Mouse (Mus musculus) liver, embryonic 11.5 days (tissue): ENCODE measurements around the gene Eid3. TPM values are rescaled to one million over a fixed set of nuclear protein-coding genes. Genes with fewer than 3 reads are reported as not detected.

ENCODE experiments used
- ATAC-seq: fragments of 200-750 bp; cut with Nextera tagmentation; replicated peaks from 2 replicates; pipeline ENCODE4 v1.8.0; 2017; ENCODE audit warnings: moderate number of reproducible peaks, mild to moderate bottlenecking, moderate TSS enrichment, moderate library complexity; ENCODE audit not compliant: low FRiP score
- DNase-seq: peaks from one replicate; pipeline ENCODE4 v3.0.0-alpha.2; 2017; ENCODE audit warnings: low spot score
- H3K27ac ChIP-seq: fragments of 300-500 bp; sonication (generic); 2 replicates; pipeline ENCODE4 v1.5.1; 2014; ENCODE audit warnings: mild to moderate bottlenecking, low read depth, low read length, control low read depth
- H3K27me3 ChIP-seq: fragments of 300-500 bp; sonication (generic); replicated peaks from 2 replicates; pipeline ENCODE4 v1.6.1; 2014; ENCODE audit warnings: low read length, mixed read lengths; ENCODE audit not compliant: control insufficient read depth, insufficient read depth
- H3K36me3 ChIP-seq: fragments of 300-500 bp; sonication (generic); 2 replicates; pipeline ENCODE4 v1.6.1; 2014; ENCODE audit warnings: mild to moderate bottlenecking, low read length, moderate library complexity, mixed read lengths; ENCODE audit not compliant: control insufficient read depth, insufficient read depth
- H3K4me1 ChIP-seq: fragments of 300-500 bp; sonication (generic); replicated peaks from 2 replicates; pipeline ENCODE4 v1.6.1; 2014; ENCODE audit warnings: low read length, mixed read lengths; ENCODE audit not compliant: control insufficient read depth, insufficient read depth
- H3K4me2 ChIP-seq: fragments of 300-500 bp; sonication (generic); 2 replicates; pipeline ENCODE4 v1.6.1; 2014; ENCODE audit warnings: mild to moderate bottlenecking, control low read depth, moderate library complexity
- H3K4me3 ChIP-seq: fragments of 300-500 bp; sonication (generic); 2 replicates; pipeline ENCODE4 v1.5.1; 2014; ENCODE audit warnings: low read depth, low read length, control low read depth
- H3K9ac ChIP-seq: fragments of 300-500 bp; sonication (generic); 2 replicates; pipeline ENCODE4 v1.6.1; 2014; ENCODE audit warnings: low read depth, low read length, control low read depth
- H3K9me3 ChIP-seq: fragments of 300-500 bp; sonication (generic); 2 replicates; pipeline ENCODE4 v1.6.1; 2016; ENCODE audit warnings: low read length, inconsistent platforms, mixed read lengths; ENCODE audit not compliant: control insufficient read depth
- WGBS: fragments of 180-500 bp; shearing (Covaris S2); extraction: QIAGEN DNeasy Blood & Tissue Kit; methylation state at CpG from one replicate; pipeline ENCODE4 v1.1.7; 2014; 5-methylcytosine and 5-hydroxymethylcytosine counted together
- polyA plus RNA-seq: library from polyadenylated mRNA; unstranded; fragments of >200 nt; fragmentation: Nextera tagmentation; extraction: Ambion mirVana; gene quantifications from 2 replicates; pipeline ENCODE4 v1.2.1, GENCODE M21; 2014

The Eid3 gene
- polyA plus RNA-seq, 1 experiment from 2014 or later, result 0.75 TPM

GRCm38 (mm10) chr10:82858032-82858680, 8.3 kb upstream of the Eid3 start:
- no peaks in the 10 kb centered on the region for H3K9me3 ChIP-seq
- no peak for ATAC-seq

GRCm38 (mm10) chr10:82858691-82859532, 7.5 kb upstream of the Eid3 start:
- WGBS, result under 1% methylated on average over 49 of the region's 49 CpGs
- Histone ChIP-seq H3K27me3 (no peaks in the 10 kb centered on the region), H3K36me3 (peaks cover 11% of the 10 kb centered on the region), H3K9ac (peak overlapping the region; percentile 87), H3K27ac (peak overlapping the region; percentile 95), H3K9me3 (no peaks in the 10 kb centered on the region), H3K4me1 (peaks cover 22% of the 10 kb centered on the region), H3K4me3 (peak overlapping the region; percentile 81), H3K4me2 (peak overlapping the region; percentile 86)
- ATAC-seq (peak; percentile 87), DNase-seq (peak; percentile 92)

More at GRCm38 (mm10) chr10:82858032-82858680, 8.3 kb upstream of the Eid3 start:
- Histone ChIP-seq H3K27ac (peak overlapping the region; percentile 95; the same call in 1 of the 2 replicates), H3K36me3 (peaks cover 4% of the 10 kb centered on the region; the same call in 1 of the 2 replicates), H3K4me1 (peaks cover 20% of the 10 kb centered on the region), H3K9ac (peak overlapping the region; percentile 87), H3K27me3 (no peaks in the 10 kb centered on the region), H3K4me2 (peak overlapping the region; percentile 86), H3K4me3 (peak overlapping the region; percentile 81)
- WGBS, result 53% methylated on average over 10 of the region's 10 CpGs
- no peak for DNase-seq

DNA sequence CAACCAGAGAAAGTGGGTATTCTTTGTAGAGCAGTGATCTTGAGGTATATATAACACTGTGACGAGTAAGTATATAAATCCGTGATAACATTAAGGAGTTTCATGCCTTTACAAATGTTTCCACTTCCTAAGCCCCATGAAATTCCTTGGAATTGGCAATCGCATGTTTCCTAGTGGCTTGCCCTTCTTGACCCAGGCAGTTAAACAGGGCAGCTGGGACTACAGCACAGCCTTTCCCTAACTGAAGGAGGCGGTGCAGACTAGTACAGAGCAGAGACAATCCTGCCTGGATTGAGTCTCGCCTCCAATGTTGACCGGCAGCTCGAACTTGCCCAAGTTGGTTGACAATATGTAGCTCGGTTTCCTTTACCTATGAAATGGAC, 6.9 kb upstream of the Eid3 start:
- ATAC-seq (peak; percentile 65), DNase-seq (peak; percentile 50)
- peak overlapping the region; percentile 87 for H3K9ac ChIP-seq
- H3K4me3 ChIP-seq, result peak overlapping the region; percentile 81
- peaks cover 14% of the 10 kb centered on the region for H3K36me3 ChIP-seq
- peak overlapping the region; percentile 95 for H3K27ac ChIP-seq
- H3K4me2 ChIP-seq, result peak overlapping the region; percentile 86
- H3K27me3 ChIP-seq, result no peaks in the 10 kb centered on the region
- WGBS, result under 1% methylated on average over 8 of the region's 8 CpGs
- peaks cover 22% of the 10 kb centered on the region for H3K4me1 ChIP-seq
- no peaks in the 10 kb centered on the region for H3K9me3 ChIP-seq

DNA sequence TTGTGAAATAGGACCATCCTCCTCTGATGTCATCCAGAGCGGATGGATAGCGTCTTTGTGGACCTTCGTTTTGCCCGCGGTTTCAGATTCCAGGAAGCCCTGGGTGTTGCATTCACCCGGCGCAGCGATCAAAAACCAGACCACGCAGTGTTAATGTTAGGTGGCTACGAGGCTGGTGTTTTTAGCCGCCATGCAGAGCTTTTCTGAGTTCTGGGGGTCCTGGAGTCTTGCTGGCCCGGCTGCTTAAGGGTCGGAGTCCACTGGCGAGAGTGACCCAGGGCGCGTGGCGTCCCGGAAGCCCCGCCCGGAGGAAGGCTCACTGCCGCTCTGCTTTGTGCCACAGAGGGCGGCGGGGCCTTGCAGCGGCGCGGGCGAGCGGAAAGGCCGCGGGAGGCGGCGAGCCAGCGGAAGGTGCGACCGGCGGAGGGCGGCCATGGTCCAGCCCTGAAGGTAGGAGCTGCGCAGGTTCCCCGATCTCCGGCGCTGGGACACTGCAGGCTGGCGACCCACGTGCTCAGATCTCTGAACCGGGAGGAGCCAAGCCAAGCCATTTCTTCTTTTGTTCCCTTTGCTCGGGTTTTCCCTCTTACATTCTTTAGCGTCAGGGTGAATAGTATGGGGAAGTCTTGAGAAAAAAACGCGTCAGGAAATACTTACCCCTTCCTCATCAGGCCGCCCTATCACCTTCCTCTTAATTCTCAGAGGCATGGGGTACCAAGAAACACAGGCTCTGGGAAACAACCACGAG, 6.1 kb upstream of the Eid3 start:
- H3K36me3 ChIP-seq, result peaks cover 14% of the 10 kb centered on the region
- no peaks in the 10 kb centered on the region for H3K27me3 ChIP-seq
- H3K9me3 ChIP-seq, result no peaks in the 10 kb centered on the region
- peak overlapping the region; percentile 81 for H3K4me3 ChIP-seq
- ATAC-seq, result peak; percentile 62
- peak overlapping the region; percentile 87 for H3K9ac ChIP-seq
- peak overlapping the region; percentile 86 for H3K4me2 ChIP-seq
- peak; percentile 84 for DNase-seq
- H3K27ac ChIP-seq, result peak overlapping the region; percentile 95
- H3K4me1 ChIP-seq, result peaks cover 22% of the 10 kb centered on the region
- WGBS, result under 1% methylated on average over 46 of the region's 50 CpGs

DNA sequence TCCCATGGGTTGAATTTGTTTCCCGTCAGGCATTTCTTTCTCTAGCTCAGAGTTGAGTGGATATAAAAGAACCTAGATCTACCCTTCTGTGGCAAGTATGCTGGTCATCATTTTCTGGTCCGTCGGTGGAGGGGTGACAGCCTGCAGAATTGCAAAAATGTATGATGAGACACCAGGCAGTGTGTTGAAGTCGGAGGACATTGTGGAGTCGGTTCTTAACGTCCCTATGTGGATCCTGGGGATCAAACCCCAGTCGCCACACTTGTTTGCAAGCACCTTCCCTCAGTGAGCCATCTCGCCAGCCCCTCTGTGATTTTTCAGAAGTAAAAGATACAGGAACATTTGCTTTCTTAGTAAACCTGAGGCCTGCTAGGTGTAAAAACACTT, 5.5 kb upstream of the Eid3 start:
- ATAC-seq, result no peak
- WGBS, result 14% methylated on average over 8 of the region's 8 CpGs
- H3K4me1 ChIP-seq, result peaks cover 23% of the 10 kb centered on the region

GRCm38 (mm10) chr10:82863106-82863680, 3.2 kb upstream of the Eid3 start:
- no peaks in the 10 kb centered on the region for H3K9me3 ChIP-seq
- H3K27ac ChIP-seq, result no peak overlapping the region
- H3K4me2 ChIP-seq, result no peak overlapping the region

More for the DNA sequence above, 5.5 kb upstream of the Eid3 start:
- Histone ChIP-seq H3K27ac (peak overlapping the region; percentile 95; the same call in 1 of the 2 replicates), H3K4me2 (peak overlapping the region; percentile 86), H3K9ac (peak overlapping the region; percentile 87), H3K4me3 (peak overlapping the region; percentile 81), H3K9me3 (no peaks in the 10 kb centered on the region), H3K36me3 (peaks cover 14% of the 10 kb centered on the region), H3K27me3 (no peaks in the 10 kb centered on the region)
- peak; percentile 47 for DNase-seq

GRCm38 (mm10) chr10:82863827-82864226, 2.6 kb upstream of the Eid3 start:
- H3K36me3 ChIP-seq, result peaks cover 22% of the 10 kb centered on the region
- H3K27ac ChIP-seq, result no peak overlapping the region
- H3K4me3 ChIP-seq, result no peak overlapping the region
- no peak overlapping the region for H3K9ac ChIP-seq
- no peak for ATAC-seq
- no peaks in the 10 kb centered on the region for H3K27me3 ChIP-seq
- H3K9me3 ChIP-seq, result no peaks in the 10 kb centered on the region
- 82% methylated on average over 7 of the region's 7 CpGs for WGBS
- no peak for DNase-seq
- peaks cover 21% of the 10 kb centered on the region for H3K4me1 ChIP-seq
- no peak overlapping the region for H3K4me2 ChIP-seq

More at GRCm38 (mm10) chr10:82863106-82863680, 3.2 kb upstream of the Eid3 start:
- Histone ChIP-seq H3K27me3 (no peaks in the 10 kb centered on the region), H3K36me3 (peaks cover 21% of the 10 kb centered on the region), H3K4me1 (peaks cover 21% of the 10 kb centered on the region), H3K9ac (no peak overlapping the region), H3K4me3 (no peak overlapping the region)
- 64% methylated on average over 5 of the region's 5 CpGs for WGBS
- DNase-seq (no peak), ATAC-seq (no peak)

GRCm38 (mm10) chr10:82866832-82867231, 406 bp downstream of the Eid3 start:
- ATAC-seq, result no peak
- H3K4me1 ChIP-seq, result peaks cover 14% of the 10 kb centered on the region

More at GRCm38 (mm10) chr10:82866832-82867231, 406 bp downstream of the Eid3 start:
- no peak overlapping the region for H3K9ac ChIP-seq
- no peak overlapping the region for H3K27ac ChIP-seq
- no peaks in the 10 kb centered on the region for H3K27me3 ChIP-seq
- no peak overlapping the region for H3K4me2 ChIP-seq
- peaks cover 31% of the 10 kb centered on the region for H3K36me3 ChIP-seq
- H3K4me3 ChIP-seq, result no peak overlapping the region
- 84% methylated on average over 18 of the region's 18 CpGs for WGBS
- H3K9me3 ChIP-seq, result no peaks in the 10 kb centered on the region
- no peak for DNase-seq
